Mouse (Mus musculus): ENCODE measurements around the gene BC030867.

GRCm38 (mm10) chr11:102263211-102263610 lies 14.5 kb downstream of the BC030867 start:
- TF ChIP-seq CTCF (IDR thresholded peaks at IDR 0.05; ENCODE audit: extremely low read depth, insufficient read depth, insufficient read length, insufficient replicate concordance) = no peak
- no peak for TF ChIP-seq POLR2A (IDR thresholded peaks at IDR 0.05; ENCODE audit: low read depth, low read length)
